Mouse (Mus musculus): ENCODE data around the gene Ntm.
A peak's percentile ranks its signal among the peaks of the same experiment; 100 is the strongest.

The Ntm gene

DNA sequence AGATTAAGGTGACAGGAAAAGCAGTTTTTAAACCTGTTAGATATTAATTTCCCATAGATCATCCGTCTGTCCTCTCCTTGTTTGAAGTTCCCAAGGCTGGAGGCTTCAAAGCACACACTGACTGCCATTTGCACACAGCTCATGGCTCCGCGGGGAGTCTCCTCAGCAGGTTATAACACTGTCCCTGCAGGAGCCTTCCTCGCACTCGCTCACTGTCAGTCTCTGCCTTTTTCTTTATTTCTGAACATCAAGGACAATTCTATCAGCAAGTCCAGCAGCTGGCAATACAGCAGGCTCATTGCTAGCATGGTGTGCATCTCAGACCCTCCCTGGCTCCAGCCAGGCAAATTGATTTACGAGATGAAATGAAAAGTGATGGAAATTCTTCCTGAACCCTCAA is 485.7 kb downstream of the Ntm start:
- no peak for DNase-seq (ENCODE audit: low spot score in 2 of 2)

DNA sequence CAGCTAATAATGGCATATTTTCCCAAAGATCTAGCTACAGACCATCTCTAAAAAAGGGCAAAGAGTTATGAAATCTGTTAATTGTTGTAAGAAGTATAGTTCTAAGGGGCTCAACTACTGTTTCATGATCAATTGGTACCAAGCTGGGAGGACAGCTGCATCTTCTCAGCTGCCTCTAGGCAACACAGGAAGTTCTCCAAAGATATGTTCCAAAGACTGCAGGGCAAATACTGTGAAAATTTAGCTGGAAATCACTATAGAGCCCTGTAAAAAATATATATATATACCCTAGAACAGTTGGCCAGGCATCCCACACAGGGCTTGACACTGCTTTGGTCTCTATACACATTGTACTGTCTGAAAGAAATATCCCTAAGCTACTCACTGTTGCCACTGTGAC is 489.5 kb downstream of the Ntm start:
- DNase-seq (ENCODE audit: low spot score in 2 of 2), result no peak

DNA sequence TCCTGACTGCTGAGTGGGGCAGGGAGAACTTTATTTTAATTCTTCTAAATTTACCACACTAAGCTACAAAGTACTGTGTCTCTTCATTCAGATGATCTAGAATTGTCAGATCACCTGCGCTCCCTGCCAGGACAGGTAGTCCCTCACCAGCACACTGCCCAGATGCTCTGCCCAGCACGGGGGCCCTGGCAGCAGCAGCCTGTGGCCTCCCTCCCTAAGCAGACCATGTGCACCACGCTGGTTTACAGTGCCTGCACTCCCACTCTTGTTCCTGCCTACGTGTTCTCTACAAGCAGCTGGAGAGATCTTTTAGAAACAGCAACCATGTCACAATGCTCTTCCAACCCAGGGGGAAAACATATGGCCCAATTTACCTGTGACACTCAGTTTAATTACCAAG is 490.7 kb downstream of the Ntm start:
- no peak for DNase-seq (ENCODE audit: low spot score in 2 of 2)

DNA sequence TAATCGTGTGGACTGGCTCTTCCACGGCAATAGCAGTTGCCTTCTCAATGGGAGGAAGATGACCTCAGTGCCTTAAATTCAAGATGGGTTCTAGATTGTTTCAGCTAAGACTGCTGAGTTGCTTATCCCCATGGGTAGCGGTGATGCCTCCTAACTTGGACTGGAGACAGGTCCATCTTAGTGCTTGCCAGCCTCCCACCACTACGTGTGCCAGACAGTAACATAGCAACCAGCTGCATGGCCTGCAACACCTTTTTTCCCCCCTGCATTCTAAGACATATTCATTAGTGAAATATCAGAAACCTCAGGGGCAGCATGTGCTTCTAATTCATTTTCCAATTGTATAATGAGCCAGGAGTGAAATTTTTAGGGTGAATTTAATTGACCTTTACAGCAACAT is 498.2 kb downstream of the Ntm start:
- no peak for DNase-seq (ENCODE audit: low spot score in 2 of 2)

DNA sequence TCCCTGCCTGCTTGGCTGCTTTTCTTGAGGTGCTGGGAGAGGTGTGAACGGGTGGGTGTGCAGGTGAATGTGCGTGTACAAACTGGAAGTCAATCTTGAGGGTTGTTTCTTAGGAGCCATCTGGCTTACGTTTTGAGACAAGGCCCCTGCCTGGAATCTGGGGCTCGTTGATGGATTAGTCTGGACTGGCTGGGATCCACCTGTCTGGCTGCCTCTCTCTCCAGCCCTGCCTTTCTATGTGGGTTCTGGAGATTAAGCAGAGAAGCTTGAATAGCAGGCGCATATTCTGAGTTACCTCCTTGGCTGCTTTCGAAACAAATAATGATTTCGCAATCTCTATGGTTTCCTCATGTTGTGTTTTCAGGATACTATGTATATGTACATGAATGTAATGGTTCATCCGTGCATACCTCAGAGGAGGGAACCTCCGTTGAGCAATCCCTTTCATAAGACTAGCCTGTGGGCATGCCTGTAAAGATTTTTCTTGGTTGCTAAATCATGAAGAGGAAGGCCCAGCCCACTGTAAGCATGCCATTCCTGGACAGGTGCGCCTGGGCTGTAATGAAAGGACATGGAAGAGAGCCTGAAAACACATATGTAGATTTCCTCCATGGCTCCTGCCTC is 499.9 kb downstream of the Ntm start:
- DNase-seq (ENCODE audit: low spot score in 2 of 2), result no peak

DNA sequence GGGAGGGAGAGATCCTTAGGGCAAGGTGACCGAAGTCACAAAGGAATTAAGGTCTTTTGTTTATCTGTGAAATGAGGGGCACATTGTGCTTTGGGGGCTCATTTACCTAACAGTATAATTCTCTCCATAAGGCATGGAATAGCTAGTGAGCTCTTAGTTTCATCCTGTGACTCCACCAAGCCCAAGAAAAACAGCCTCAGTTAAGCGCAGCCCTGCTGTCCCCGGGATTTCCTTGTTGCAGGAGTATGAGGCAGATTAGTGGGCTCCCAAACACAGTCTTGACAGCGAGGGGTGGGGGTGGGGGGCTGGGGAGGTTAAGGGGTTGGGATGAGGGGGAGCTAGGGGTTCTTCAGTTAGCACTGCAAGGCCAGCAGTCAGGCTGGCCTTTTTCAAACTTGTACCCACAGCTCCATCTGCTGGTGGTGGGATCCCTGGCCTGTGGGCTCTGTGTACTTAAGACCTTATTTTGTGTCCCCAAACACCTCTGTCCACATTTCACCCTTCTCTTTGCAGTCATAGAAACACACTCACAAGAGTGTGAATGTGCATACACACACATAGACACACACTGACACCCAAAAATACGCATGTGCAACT is 504.9 kb downstream of the Ntm start:
- peak in 1 of 2 experiments; percentile 27 for DNase-seq (ENCODE audit: low spot score in 2 of 2)

DNA sequence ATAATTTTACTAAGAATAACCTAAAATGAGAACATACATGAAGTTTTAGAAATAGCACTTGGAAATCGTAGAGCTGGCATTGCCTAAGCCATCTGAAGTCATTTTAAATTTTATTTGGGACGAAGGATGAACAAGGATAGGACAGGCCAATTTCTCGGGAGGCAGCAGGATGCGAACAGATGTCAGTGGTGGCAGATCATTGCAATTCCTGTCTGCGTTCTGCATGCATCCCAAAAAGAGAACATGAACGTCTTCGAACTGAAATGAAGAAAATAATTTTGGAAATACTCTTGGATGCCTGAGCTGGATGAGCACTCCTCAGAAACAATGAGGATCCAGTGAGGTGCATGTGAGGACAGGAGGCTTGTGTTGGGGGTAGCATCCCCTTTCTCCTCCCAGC is 506.9 kb downstream of the Ntm start:
- DNase-seq (ENCODE audit: low spot score in 2 of 2), result no peak

DNA sequence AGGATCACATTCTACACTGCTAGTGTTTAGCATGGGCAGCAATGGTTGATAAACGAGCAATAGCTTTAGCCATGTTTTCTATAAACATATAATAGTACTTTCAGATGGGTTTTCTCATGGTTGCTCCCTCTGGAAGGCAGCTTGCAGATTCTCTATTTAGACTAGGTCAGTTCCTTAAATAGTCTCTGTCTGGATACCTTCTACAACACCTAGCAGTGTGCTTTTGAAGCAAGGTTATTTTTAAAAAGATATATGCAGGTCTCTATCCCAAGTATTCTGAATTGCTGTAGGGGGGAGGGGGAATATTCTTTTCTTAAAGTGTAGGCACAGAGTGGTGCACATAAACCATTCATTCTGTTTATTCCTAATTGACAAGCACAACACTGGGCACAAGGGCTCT is 511.7 kb downstream of the Ntm start:
- DNase-seq (ENCODE audit: low spot score in 2 of 2), result no peak

DNA sequence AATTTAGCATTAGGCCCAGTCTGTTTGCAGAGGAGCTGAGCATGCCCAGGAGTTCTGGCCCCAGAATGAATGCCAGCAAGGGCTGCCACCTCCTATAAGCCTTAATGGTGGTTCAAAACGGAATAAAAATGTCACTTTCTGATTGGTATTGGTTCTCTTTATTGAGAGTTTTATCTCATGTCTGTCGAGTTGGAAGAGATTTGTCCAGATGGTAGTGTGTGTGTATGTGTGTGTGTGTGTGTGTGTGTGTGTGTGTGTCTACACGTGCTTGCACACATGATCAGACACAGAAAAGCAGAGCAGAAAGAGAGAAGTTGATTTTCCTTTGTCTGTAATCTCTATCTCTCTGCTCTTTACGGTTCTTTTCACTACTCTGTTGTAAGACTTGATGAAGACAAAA is 518.9 kb downstream of the Ntm start:
- no peak for DNase-seq (ENCODE audit: low spot score in 2 of 2)

DNA sequence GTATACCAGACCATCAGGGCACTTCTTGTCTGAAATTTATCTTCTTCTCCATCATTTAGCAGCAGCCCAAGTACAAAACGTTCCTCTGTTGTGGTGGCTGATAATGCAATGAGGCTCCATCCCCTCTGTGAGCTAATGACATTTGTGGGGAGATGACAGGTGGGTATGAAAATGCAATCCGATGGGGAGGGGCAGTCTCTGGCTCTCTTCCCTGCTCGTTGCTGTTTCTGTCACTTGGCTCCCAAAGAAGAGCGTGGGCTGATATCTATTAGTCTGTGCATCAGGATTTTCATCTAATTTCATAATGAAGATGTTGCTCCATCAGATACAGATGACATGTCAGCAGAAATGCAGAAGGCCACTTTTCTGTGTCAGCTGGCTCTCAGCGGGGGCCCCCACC is 523.5 kb downstream of the Ntm start:
- no peak for DNase-seq (ENCODE audit: low spot score in 2 of 2)

DNA sequence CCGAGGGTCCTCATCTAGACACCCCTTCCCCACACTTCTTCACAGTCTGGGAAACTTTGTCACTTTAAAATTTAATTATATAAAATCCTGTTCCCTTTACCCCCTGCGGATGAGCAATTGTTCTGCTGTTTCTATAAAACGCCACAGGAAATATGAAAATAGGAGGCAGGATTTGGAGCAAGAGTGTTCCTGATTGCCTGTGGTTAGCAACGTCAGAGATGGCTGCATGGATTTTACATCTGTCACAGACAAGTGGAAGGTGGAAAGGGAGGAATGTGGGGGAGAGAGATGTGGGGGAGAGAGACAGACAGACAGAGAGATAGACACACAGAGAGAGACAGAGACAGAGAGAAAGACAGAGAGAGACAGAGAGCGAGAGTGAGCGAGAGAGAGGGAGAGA is 528.3 kb downstream of the Ntm start:
- DNase-seq (ENCODE audit: low spot score in 2 of 2), result no peak

DNA sequence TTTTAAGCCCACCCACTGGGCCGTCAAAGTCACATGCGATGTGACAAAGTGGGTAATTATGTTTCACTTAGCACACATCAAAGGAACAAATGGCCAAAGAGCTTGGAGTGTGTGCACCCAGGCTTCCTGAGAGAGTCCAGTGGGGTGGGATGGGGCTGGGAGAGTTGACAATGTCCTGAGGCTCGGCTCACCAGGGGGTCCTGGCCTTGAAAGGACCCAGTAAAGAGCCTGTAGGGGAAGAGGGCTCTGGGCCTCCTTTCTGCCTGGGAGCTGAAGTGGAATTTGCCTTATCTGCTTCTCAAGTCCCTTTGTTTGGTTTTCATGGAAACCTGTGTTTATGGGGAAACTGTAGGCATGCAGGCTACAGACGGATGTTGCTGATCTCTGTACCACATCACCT is 529.0 kb downstream of the Ntm start:
- DNase-seq (ENCODE audit: low spot score in 2 of 2), result no peak

DNA sequence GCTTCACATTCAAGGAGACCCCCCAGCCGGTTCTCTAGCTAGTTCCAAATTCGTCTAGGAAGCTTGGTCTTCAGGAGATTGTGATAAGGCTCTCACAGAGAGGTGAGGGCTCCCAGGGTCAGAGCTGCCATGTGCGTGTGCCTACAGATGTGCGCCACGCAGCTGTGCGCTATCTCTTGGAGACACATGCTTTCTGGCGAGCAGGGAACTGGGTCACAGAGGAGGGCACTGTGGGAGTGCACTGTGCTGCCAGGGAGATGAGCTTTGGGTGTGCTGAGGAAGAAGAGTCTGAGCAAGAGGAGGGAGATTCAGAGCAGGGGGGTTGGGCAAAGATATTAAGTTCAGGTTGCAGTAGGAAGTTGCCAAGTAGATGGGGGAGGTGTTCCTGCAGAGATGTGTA is 529.8 kb downstream of the Ntm start:
- no peak for DNase-seq (ENCODE audit: low spot score in 2 of 2)

DNA sequence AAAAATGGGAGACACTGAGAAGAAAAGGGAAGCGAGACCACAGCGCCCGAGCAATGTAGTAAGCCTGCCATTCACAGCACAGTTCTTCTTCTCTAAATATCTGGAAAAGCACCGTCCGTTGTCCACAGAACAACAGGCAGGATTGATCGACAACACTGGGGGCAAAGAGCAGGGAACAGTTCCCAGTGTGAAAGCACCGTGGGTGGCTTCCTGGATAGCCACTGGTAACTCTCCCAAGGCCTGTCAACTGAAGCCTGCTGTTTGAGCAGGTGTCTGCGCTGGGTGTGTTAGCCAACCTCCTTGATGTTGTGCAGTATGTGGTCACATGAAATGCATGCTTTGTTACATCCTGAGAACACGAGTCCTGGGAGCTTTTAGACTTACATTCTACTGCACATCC is 531.4 kb downstream of the Ntm start:
- DNase-seq (ENCODE audit: low spot score in 2 of 2), result no peak

DNA sequence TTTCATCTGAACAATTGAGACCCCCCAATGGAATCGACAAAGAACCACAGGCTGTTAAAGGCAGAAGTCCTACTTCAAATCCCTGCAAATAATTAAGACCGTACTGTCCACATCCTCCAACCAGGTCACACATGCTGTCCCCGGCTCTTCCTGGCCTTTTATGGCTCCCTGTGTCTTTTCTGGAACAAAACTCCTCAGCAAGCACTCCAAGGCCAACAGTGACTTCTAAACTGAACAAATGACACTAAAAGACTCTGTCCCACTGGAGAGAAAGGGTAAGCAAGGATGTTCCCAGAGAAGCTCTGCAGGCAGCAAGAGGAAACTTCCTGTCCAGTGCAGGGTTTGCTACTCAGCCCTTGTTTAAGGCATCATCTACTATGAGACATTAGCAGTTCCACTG is 532.8 kb downstream of the Ntm start:
- DNase-seq (ENCODE audit: low spot score in 2 of 2), result no peak

DNA sequence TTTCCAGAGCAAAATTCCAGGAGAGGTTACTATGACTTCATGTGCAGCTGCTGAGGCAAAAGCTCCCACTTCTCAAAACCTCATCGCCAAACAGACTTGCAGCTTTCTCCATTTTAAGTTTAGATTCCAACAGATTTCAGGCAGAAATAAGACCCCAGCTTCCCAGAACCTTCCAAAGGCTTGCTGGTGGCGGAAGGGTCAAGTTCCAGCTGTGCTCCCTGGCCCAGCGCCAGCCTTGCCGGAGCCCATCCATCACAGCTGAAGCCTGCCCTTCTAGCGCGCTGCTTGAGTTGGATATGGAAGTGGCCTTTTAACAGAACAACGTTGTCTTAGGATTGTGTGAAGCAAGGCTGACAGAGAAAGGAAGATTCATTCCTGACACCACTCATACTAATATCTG is 534.6 kb downstream of the Ntm start:
- no peak for DNase-seq (ENCODE audit: low spot score in 2 of 2)

DNA sequence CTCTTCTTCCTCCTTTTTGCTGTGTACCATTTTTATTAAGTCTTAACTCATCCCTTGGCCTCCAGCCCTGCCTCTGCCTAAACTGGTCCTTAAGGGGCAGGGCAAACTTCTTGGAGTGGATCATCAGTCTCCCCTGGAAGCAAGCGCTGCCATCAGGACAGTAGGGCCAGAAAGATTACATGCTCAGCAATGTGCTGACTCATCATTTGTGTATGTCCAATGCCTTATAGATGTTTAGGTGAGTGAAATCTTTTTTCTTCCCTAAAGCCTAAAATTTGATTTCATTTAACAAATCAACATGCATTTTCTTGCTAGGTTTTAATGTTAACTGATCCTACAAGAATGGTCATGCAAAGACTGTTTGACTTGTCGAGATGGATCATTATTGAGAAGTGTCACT is 536.7 kb downstream of the Ntm start:
- no peak for DNase-seq (ENCODE audit: low spot score in 2 of 2)

DNA sequence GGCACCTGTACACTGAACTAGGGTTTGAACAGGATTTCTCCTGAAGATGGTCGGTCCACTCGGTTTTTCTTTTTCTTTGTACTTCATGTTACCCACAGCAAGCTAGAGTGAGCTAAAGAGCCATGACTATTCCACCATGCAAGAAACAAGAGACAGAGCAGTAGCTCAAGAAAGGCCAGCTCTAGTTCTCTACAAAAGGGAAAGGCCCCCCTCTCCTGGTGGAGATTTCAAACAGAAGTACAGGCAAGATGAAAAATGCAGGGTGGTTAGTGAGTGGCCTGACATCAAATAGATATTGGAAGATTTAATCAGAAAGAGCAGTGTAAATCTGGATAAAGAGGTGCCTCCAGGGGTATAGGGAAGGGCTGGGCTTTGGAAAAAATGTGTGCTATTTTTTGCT is 547.4 kb downstream of the Ntm start:
- DNase-seq (ENCODE audit: low spot score in 2 of 2), result no peak

DNA sequence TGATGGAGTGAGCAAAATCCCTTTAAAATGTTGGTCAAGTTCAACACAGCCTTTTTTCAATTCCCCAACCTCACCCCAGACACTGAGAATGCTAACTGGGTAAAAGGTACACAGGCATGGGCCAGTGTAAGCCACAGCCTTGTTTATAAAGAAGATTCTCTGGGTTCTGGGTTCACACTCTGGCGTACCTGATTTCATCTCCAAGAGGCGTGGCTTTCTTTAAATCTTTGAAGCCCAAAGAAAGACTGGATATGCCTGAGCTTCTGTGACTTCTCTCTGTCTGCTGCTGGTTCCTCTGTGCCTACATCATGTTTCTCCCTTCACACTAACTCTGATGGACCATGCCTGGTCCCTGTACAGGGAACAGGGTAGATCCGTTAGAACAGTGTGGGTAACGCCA is 549.8 kb downstream of the Ntm start:
- DNase-seq (ENCODE audit: low spot score in 2 of 2), result no peak

DNA sequence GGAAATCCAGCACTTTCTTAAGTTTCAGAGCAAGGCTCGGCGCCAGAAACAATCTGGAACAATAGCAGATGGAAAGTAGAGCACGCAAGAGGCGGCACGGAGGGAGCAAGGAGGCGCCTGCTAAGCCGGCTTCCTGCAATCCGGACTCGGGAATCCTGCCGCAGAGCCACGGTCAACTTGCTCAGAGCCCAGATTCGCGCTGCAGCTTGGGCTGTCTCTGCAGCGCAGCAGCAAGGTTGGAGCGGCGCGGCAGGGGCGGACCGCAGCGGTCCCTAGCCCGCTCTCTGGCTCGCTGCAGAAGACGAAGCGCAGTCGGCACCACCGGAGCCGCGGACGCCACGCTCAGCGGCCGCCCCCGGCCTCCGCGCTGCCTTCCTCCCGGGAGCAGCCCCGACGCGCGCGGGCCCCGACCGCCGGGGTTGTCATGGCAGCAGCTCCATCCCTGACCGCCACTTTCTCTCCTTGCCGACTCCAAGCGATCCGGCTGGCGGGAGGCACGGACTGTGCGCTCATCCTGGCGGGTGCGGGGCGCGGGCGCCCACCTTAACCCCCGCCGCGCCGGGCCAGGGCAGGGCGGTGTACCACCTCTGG is 550.7 kb downstream of the Ntm start:
- DNase-seq (ENCODE audit: low spot score in 2 of 2), result peak in 1 of 2 experiments; percentile 1

DNA sequence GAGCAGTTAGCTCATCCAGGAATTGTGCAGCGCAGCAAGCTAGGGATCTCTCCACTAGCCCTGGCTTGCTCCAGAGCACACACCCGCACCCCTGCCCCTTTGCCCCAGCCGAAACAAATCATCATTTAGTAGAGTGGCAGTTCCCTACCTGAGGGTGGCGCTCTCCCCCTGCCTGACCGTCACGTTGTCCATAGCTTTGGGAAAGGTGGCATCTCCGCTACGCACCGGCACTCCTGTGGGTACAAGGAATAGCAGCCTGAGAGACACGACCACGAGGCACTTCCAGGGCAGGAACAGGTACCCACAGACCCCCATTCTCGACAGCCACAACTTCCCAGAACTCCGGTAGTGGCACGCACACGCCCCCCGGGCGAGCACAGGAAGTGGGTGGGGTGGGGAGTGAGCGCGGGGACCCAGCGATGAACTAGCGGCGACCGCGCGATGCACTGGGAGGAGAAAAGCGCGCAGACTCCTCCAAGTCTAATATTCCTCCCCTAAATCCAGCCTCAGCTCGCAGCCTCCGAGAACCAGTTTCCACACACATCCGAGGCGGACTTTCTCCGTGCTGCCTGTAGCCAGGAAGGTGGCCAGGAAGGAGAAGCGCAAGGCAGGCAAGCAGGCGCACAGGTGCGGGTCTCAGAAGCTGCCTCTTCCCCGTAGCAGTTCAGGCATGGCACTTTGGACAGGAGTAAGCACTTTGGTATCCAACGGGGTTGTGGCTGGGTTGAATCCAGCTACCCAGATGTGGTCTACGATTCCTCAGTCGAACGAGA is 551.3 kb downstream of the Ntm start:
- DNase-seq (ENCODE audit: low spot score in 2 of 2), result no peak

DNA sequence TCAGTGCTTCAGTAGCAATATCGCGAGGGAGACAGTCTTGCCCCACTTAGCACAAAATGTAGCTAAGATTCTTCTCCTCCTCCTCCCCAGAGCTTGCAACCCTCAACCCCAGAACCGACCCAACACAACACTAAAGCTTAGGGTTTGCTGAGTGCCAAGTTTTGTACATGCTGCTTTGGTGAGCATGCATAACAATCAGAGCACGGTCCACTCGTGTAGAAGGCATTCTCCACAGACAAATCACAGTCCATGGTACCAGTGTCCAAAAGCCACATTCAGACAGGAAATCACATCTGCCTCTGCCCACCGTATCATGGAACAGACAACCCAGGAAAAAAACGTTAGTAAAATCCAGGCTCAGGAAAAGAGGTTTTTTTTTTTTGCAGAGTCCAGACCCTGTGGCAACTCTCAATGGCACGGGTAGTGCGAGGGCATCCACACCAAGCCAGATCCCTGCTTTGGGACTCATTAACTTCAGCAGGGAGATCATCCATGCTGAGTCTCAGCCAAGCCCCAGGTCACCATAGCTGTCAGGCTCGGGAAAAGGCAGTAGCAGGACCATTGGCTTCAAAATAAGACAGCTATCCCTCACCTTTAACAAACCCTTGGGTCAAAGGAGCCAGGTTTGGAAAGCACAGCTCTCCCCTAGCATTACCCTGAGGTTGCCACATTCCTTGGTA is 552.1 kb downstream of the Ntm start:
- no peak for DNase-seq (ENCODE audit: low spot score in 2 of 2)
